Mouse (Mus musculus) bone marrow macrophage, adult 2 months (primary cell): ENCODE measurements around the gene Lin28b.

Source experiments
- CTCF ChIP-seq: IDR thresholded peaks from 2 replicates; pipeline ENCODE4 v1.5.1; 2012; ENCODE audit warnings: low read depth, mild to moderate bottlenecking, low read length, moderate library complexity
- POLR2A ChIP-seq: IDR thresholded peaks from 2 replicates; pipeline ENCODE4 v1.6.1; 2012; ENCODE audit warnings: mild to moderate bottlenecking, low read depth, low read length, borderline replicate concordance

DNA sequence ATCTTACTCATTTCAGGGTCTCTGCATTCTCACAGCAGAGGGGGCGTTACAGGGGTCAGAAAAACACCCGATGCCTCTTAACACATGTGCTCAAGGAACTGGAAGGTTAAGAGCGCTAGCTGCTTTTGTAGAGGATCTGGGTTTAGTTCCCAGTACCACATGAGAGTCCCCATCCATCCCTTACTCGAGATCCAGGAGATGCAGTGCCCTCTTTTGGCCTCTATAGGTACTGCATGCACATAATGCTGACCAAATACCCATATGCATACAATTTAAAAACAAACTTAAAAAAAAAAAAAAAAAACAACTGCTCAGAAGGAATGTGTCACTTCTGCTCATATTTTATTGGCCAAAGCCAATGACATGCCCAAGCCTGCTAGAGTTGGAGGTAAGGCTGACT, 141.8 kb downstream of the Lin28b start:
- TF ChIP-seq POLR2A, result no peak
- no peak for TF ChIP-seq CTCF
